Mouse (Mus musculus): Measurements from ENCODE around the gene Elmsan1. TPM values are rescaled to one million over a fixed set of nuclear protein-coding genes. Genes with fewer than 3 reads are reported as not detected.

The Elmsan1 gene
- polyA plus RNA-seq, 1 experiment from 2014 or later: 7.7 TPM

- WGBS (ENCODE audit: insufficient replicate concordance): 75% methylated on average over 14 of the region's 14 CpGs
- Histone ChIP-seq H3K4me2 (no peak overlapping the region; the same call in 1 of the 2 replicates), H3K4me1 (replicated peaks) (peaks cover 89% of the 10 kb centered on the region), H3K27me3 (no peaks in the 10 kb centered on the region), H3K9ac (no peak overlapping the region), H3K9me3 (replicated peaks) (no peaks in the 10 kb centered on the region), H3K27ac (replicated peaks) (peak overlapping the region; percentile 54; the same call in 1 of the 2 replicates), H3K36me3 (replicated peaks) (peaks cover 31% of the 10 kb centered on the region; the same call in 1 of the 2 replicates), H3K4me3 (replicated peaks) (no peak overlapping the region)
- ATAC-seq (ENCODE audit: insufficient read depth): no peak
These were observed 4.0 kb downstream of the Elmsan1 start for GRCm38 (mm10) chr12:84214495-84215175.

- Histone ChIP-seq H3K4me2 (no peak overlapping the region), H3K9ac (no peak overlapping the region), H3K4me3 (replicated peaks) (no peak overlapping the region), H3K36me3 (replicated peaks) (peaks cover 31% of the 10 kb centered on the region), H3K9me3 (replicated peaks) (no peaks in the 10 kb centered on the region), H3K27ac (replicated peaks) (peak overlapping the region; percentile 38; the same call in 1 of the 2 replicates), H3K4me1 (replicated peaks) (peaks cover 93% of the 10 kb centered on the region), H3K27me3 (no peaks in the 10 kb centered on the region)
- 76% methylated on average over 4 of the region's 4 CpGs for WGBS (ENCODE audit: insufficient replicate concordance)
- ATAC-seq (ENCODE audit: insufficient read depth): 0 out of 2 replicates have a peak, but pooled peaks have one; percentile 27
These were observed 6.4 kb downstream of the Elmsan1 start for GRCm38 (mm10) chr12:84212297-84212696.

GRCm38 (mm10) chr12:84211021-84211538 lies 7.6 kb downstream of the Elmsan1 start:
- Histone ChIP-seq H3K9ac (no peak overlapping the region), H3K9me3 (replicated peaks) (no peaks in the 10 kb centered on the region), H3K36me3 (replicated peaks) (peaks cover 27% of the 10 kb centered on the region), H3K4me1 (replicated peaks) (peaks cover 93% of the 10 kb centered on the region), H3K4me3 (replicated peaks) (no peak overlapping the region), H3K27ac (replicated peaks) (0 out of 2 replicates have a peak overlapping the region, but pooled peaks have one; percentile 45), H3K27me3 (no peaks in the 10 kb centered on the region), H3K4me2 (no peak overlapping the region)
- ATAC-seq (ENCODE audit: insufficient read depth): no peak
- 69% methylated on average over 9 of the region's 9 CpGs for whole genome bisulfite sequencing (ENCODE audit: insufficient replicate concordance)

- H3K9me3 ChIP-seq (replicated peaks): no peaks in the 10 kb centered on the region
- H3K4me3 ChIP-seq (replicated peaks): no peak overlapping the region
- peaks cover 25% of the 10 kb centered on the region for H3K36me3 ChIP-seq (replicated peaks)
- H3K9ac ChIP-seq: no peak overlapping the region
- no peak overlapping the region for H3K27ac ChIP-seq (replicated peaks)
- peaks cover 93% of the 10 kb centered on the region for H3K4me1 ChIP-seq (replicated peaks)
- no peak for ATAC-seq (ENCODE audit: insufficient read depth)
- no peak overlapping the region for H3K4me2 ChIP-seq
- no peaks in the 10 kb centered on the region for H3K27me3 ChIP-seq
- WGBS (ENCODE audit: insufficient replicate concordance): 89% methylated on average over 11 of the region's 11 CpGs
These were observed 8.4 kb downstream of the Elmsan1 start for GRCm38 (mm10) chr12:84210288-84210687.

- Histone ChIP-seq H3K9ac (no peak overlapping the region), H3K4me1 (replicated peaks) (peaks cover 95% of the 10 kb centered on the region), H3K9me3 (replicated peaks) (no peaks in the 10 kb centered on the region), H3K4me3 (replicated peaks) (no peak overlapping the region), H3K27ac (replicated peaks) (peak overlapping the region; percentile 8; the same call in 1 of the 2 replicates), H3K27me3 (no peaks in the 10 kb centered on the region), H3K4me2 (no peak overlapping the region), H3K36me3 (replicated peaks) (peaks cover 16% of the 10 kb centered on the region)
- 57% methylated on average over 11 of the region's 11 CpGs for WGBS (ENCODE audit: insufficient replicate concordance)
- ATAC-seq (ENCODE audit: insufficient read depth): no peak
These were observed 9.6 kb downstream of the Elmsan1 start for GRCm38 (mm10) chr12:84209093-84209492.

GRCm38 (mm10) chr12:84207209-84207817 lies 11.4 kb downstream of the Elmsan1 start:
- H3K4me2 ChIP-seq: peak overlapping the region; percentile 76
- H3K27ac ChIP-seq (replicated peaks): peak overlapping the region; percentile 99
- H3K36me3 ChIP-seq (replicated peaks): peaks cover 7% of the 10 kb centered on the region; the same call in 1 of the 2 replicates
- peaks cover 97% of the 10 kb centered on the region for H3K4me1 ChIP-seq (replicated peaks)
- H3K9ac ChIP-seq: peak overlapping the region; percentile 71
- ATAC-seq (ENCODE audit: insufficient read depth): no peak
- H3K27me3 ChIP-seq: no peaks in the 10 kb centered on the region
- H3K4me3 ChIP-seq (replicated peaks): 0 out of 2 replicates have a peak overlapping the region, but pooled peaks have one; percentile 5
- H3K9me3 ChIP-seq (replicated peaks): no peaks in the 10 kb centered on the region
- 57% methylated on average over 18 of the region's 18 CpGs for WGBS (ENCODE audit: insufficient replicate concordance)

GRCm38 (mm10) chr12:84206525-84206924 lies 12.2 kb downstream of the Elmsan1 start:
- H3K4me2 ChIP-seq: peak overlapping the region; percentile 76
- ATAC-seq (ENCODE audit: insufficient read depth): no peak
- WGBS (ENCODE audit: insufficient replicate concordance): 18% methylated on average over 7 of the region's 7 CpGs

GRCm38 (mm10) chr12:84205659-84206185 lies 13.0 kb downstream of the Elmsan1 start:
- peak overlapping the region; percentile 76 for H3K4me2 ChIP-seq
- peak overlapping the region; percentile 71 for H3K9ac ChIP-seq
- no peak for ATAC-seq (ENCODE audit: insufficient read depth)
- no peaks in the 10 kb centered on the region; the same call in 1 of the 2 replicates for H3K36me3 ChIP-seq (replicated peaks)
- no peaks in the 10 kb centered on the region for H3K27me3 ChIP-seq
- peak overlapping the region; percentile 99 for H3K27ac ChIP-seq (replicated peaks)
- 30% methylated on average over 10 of the region's 10 CpGs for WGBS (ENCODE audit: insufficient replicate concordance)
- no peaks in the 10 kb centered on the region for H3K9me3 ChIP-seq (replicated peaks)
- peaks cover 99% of the 10 kb centered on the region for H3K4me1 ChIP-seq (replicated peaks)
- H3K4me3 ChIP-seq (replicated peaks): peak overlapping the region; percentile 27

More at GRCm38 (mm10) chr12:84206525-84206924, 12.2 kb downstream of the Elmsan1 start:
- Histone ChIP-seq H3K4me1 (replicated peaks) (peaks cover 100% of the 10 kb centered on the region), H3K9ac (peak overlapping the region; percentile 71), H3K36me3 (replicated peaks) (peaks cover 5% of the 10 kb centered on the region; the same call in 1 of the 2 replicates), H3K4me3 (replicated peaks) (peak overlapping the region; percentile 27), H3K27ac (replicated peaks) (peak overlapping the region; percentile 99), H3K27me3 (no peaks in the 10 kb centered on the region), H3K9me3 (replicated peaks) (no peaks in the 10 kb centered on the region)

GRCm38 (mm10) chr12:84204662-84205061 lies 14.0 kb downstream of the Elmsan1 start:
- H3K9me3 ChIP-seq (replicated peaks): no peaks in the 10 kb centered on the region
- peak overlapping the region; percentile 48 for H3K4me3 ChIP-seq (replicated peaks)
- peak overlapping the region; percentile 71 for H3K9ac ChIP-seq
- peak overlapping the region; percentile 76 for H3K4me2 ChIP-seq
- H3K27me3 ChIP-seq: no peaks in the 10 kb centered on the region
- no peaks in the 10 kb centered on the region; the same call in 1 of the 2 replicates for H3K36me3 ChIP-seq (replicated peaks)
- peaks cover 99% of the 10 kb centered on the region for H3K4me1 ChIP-seq (replicated peaks)
- WGBS (ENCODE audit: insufficient replicate concordance): 19% methylated on average over 8 of the region's 8 CpGs
- ATAC-seq (ENCODE audit: insufficient read depth): peak; percentile 87
- H3K27ac ChIP-seq (replicated peaks): peak overlapping the region; percentile 99

GRCm38 (mm10) chr12:84203778-84204216 lies 14.9 kb downstream of the Elmsan1 start:
- H3K36me3 ChIP-seq (replicated peaks): no peaks in the 10 kb centered on the region
- peaks cover 98% of the 10 kb centered on the region for H3K4me1 ChIP-seq (replicated peaks)
- ATAC-seq (ENCODE audit: insufficient read depth): peak; percentile 87
- H3K9ac ChIP-seq: peak overlapping the region; percentile 71
- WGBS (ENCODE audit: insufficient replicate concordance): 16% methylated on average over 7 of the region's 7 CpGs
- H3K4me3 ChIP-seq (replicated peaks): peak overlapping the region; percentile 48
- H3K4me2 ChIP-seq: peak overlapping the region; percentile 76
- peak overlapping the region; percentile 99 for H3K27ac ChIP-seq (replicated peaks)
- no peaks in the 10 kb centered on the region for H3K9me3 ChIP-seq (replicated peaks)
- H3K27me3 ChIP-seq: no peaks in the 10 kb centered on the region
